ENCODE assay signal across 14 mouse cellular contexts in the genomic region with DNA sequence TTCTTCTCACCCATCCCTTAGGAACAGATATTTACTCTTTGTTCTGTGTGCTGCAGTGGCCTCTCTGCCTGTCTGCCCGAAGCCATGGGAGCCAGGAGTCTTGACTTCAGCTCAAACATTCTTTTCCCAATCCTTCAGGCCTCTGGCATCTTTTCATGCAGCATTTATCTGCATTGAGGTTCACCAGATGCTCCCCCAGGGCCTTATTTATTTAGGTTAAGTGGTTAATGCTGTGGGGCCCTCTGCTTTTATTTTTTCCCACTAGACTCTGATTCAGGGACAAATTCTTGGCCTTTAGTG.
DNase-seq lines count a peak whose midpoint lies in the region; ATAC-seq and TF ChIP-seq lines count a peak whose summit lies in the region.
"Had no signal": no experiment of that assay in that cellular context is flagged by ENCODE, and none has a peak within 500 bp of the region (broad histone marks: within the 10 kb centered on the region; RNA-seq: fewer than 3 reads in every experiment).

No protein-coding gene starts in this region.

- no peak overlapping the region for H3K9ac ChIP-seq in neural tube, embryonic 13.5 days
- no peak overlapping the region for H3K9ac ChIP-seq in midbrain, embryonic 12.5 days (replicated peaks)
- no peak overlapping the region for H3K9ac ChIP-seq in stomach, postnatal 0 days (ENCODE audit: low read length)

- H3K9me3 ChIP-seq in neural tube, embryonic 13.5 days: peaks cover 7% of the 10 kb centered on the region
- 0 out of 2 replicates have a peak, but pooled peaks cover 5% of the 10 kb centered on the region for H3K9me3 ChIP-seq in midbrain, embryonic 12.5 days
- H3K9me3 ChIP-seq in stomach, postnatal 0 days (ENCODE audit: control insufficient read depth, low read length): no peaks in the 10 kb centered on the region

- TF ChIP-seq EP300 in stomach, postnatal 0 days (optimal IDR thresholded peaks at IDR 0.05): no peak

- 0 out of 2 replicates have a peak overlapping the region, but pooled peaks have one; percentile 18 for H3K27ac ChIP-seq in neural tube, embryonic 13.5 days (replicated peaks)
- peak overlapping the region; percentile 49; the same call in 1 of the 2 replicates for H3K27ac ChIP-seq in midbrain, embryonic 12.5 days (replicated peaks)
- H3K27ac ChIP-seq in stomach, postnatal 0 days (replicated peaks): no peak overlapping the region
- no peak overlapping the region; the same call in 1 of the 2 replicates for H3K27ac ChIP-seq in layer of hippocampus, adult 2 months
- H3K27ac ChIP-seq: kidney, postnatal 0 days had no signal

- peaks cover 10% of the 10 kb centered on the region for H3K4me1 ChIP-seq in neural tube, embryonic 13.5 days (replicated peaks)
- H3K4me1 ChIP-seq in midbrain, embryonic 12.5 days: peaks cover 11% of the 10 kb centered on the region; the same call in 1 of the 2 replicates
- H3K4me1 ChIP-seq in stomach, postnatal 0 days (replicated peaks; ENCODE audit: control insufficient read depth, insufficient read depth): no peaks in the 10 kb centered on the region

- H3K27me3 ChIP-seq in neural tube, embryonic 13.5 days: no peaks in the 10 kb centered on the region
- no peaks in the 10 kb centered on the region for H3K27me3 ChIP-seq in midbrain, embryonic 12.5 days
- H3K27me3 ChIP-seq in stomach, postnatal 0 days (ENCODE audit: control insufficient read depth, insufficient read depth, low read length): no peaks in the 10 kb centered on the region
- H3K27me3 ChIP-seq: CH12.LX had no signal

- TF ChIP-seq CTCF in stomach, postnatal 0 days (IDR thresholded peaks at IDR 0.05; ENCODE audit: low read depth): no peak
- TF ChIP-seq CTCF in layer of hippocampus, adult 2 months (conservative IDR thresholded peaks at IDR 0.05): no peak

- H3K4me2 ChIP-seq in neural tube, embryonic 13.5 days: no peak overlapping the region
- H3K4me2 ChIP-seq in midbrain, embryonic 12.5 days (replicated peaks): no peak overlapping the region
- H3K4me2 ChIP-seq in stomach, postnatal 0 days (replicated peaks; ENCODE audit: low read depth): no peak overlapping the region

- DNase-seq in embryo, embryonic 10 days (ENCODE audit: low spot score): peak; percentile 9
- DNase-seq in embryo, embryonic 9.5 days (ENCODE audit: extremely low spot score): no peak
- DNase-seq in neural tube, embryonic 10.5 days (ENCODE audit: extremely low spot score, low spot score): no peak
- DNase-seq in stomach, postnatal 0 days (ENCODE audit: low spot score): no peak
- DNase-seq in layer of hippocampus, adult 2 months (ENCODE audit: low spot score in 2 of 2): no peak
- no peak for DNase-seq in kidney, postnatal 10 days
- DNase-seq: lung, adult 18-20 months; lung, postnatal 4 days; thymus, postnatal 4 days had no signal

- no peak for ATAC-seq in neural tube, embryonic 13.5 days (ENCODE audit: low read depth)
- ATAC-seq in midbrain, embryonic 12.5 days (ENCODE audit: low FRiP score, low read depth): no peak
- ATAC-seq in stomach, postnatal 0 days (ENCODE audit: low FRiP score, low TSS enrichment): 0 out of 2 replicates have a peak, but pooled peaks have one; percentile 54
- ATAC-seq: activated CD4-positive, CD25-positive, alpha-beta regulatory T cell, adult 4 months had no signal

- 27% methylated on average over 1 of the region's 1 CpGs for WGBS in neural tube, embryonic 13.5 days
- WGBS in midbrain, embryonic 12.5 days: 18% methylated on average over 1 of the region's 1 CpGs
- 16% methylated on average over 1 of the region's 1 CpGs for WGBS in stomach, postnatal 0 days

- H3K4me3 ChIP-seq in neural tube, embryonic 13.5 days: no peak overlapping the region
- H3K4me3 ChIP-seq in midbrain, embryonic 12.5 days: no peak overlapping the region
- H3K4me3 ChIP-seq in stomach, postnatal 0 days (ENCODE audit: low read depth, low read length): no peak overlapping the region
- H3K4me3 ChIP-seq in layer of hippocampus, adult 2 months: no peak overlapping the region

- no peaks in the 10 kb centered on the region for H3K36me3 ChIP-seq in neural tube, embryonic 13.5 days
- H3K36me3 ChIP-seq in midbrain, embryonic 12.5 days: no peaks in the 10 kb centered on the region
- no peaks in the 10 kb centered on the region for H3K36me3 ChIP-seq in stomach, postnatal 0 days (ENCODE audit: control insufficient read depth, insufficient read depth, low read length)

Comparison
In these comparisons a context has a peak if more than half of its experiments do, and no peak if none do; other contexts are left out.
1. H3K27ac ChIP-seq: peak in neural tube, embryonic 13.5 days (single experiment) and midbrain, embryonic 12.5 days (single experiment); none in stomach, postnatal 0 days (single experiment) and layer of hippocampus, adult 2 months (single experiment).